In genomic region chr9:62367510-62368071, GRCm38 (mm10) we compare ENCODE assay signal across 1 mouse cellular context.
TF ChIP-seq lines count a peak whose summit lies in the region.

No protein-coding gene starts in this region.

TF ChIP-seq in MEL, 35 proteins besides CTCF, POLR2A, EP300 and RAD21 (continued from another document):
- TF ChIP-seq BHLHE40 (IDR thresholded peaks at IDR 0.05; ENCODE audit: borderline replicate concordance, low read depth, low read length) (no peak), TAL1 (IDR thresholded peaks at IDR 0.05; ENCODE audit: low read length) (peak; percentile 27; the same call in 1 of the 2 replicates)
